Mouse (Mus musculus): Measurements from ENCODE around the gene Inhbc.

The Inhbc gene

DNA sequence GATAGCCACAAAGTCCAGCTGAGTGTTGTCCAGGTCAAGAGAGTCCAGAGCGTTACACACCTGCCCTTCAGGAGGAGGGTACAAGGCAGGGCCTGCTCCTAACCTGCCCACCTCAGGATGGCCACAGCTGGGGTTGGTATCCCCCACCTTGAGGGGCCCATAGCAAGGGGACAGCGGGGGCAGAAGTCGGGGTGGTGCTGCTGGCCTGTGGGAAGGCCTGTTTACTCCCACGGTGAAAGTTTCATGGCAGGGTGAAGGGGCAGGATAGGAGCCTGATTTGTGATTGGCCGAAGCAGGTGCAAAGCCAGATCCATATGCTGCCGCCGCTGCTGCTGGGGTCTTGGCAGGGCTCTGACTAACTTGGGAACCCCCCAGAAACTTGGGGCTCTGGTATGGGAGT lies 40.0 kb downstream of the Inhbc start:
- in situ Hi-C loops (cut with MboI, MseI) = loop anchor here (5.0 to 10.0 kb wide), 2 partner anchors 143 to 145 kb away; partner anchors contain the start of gene Slc26a10 (in 1 of the 2)

DNA sequence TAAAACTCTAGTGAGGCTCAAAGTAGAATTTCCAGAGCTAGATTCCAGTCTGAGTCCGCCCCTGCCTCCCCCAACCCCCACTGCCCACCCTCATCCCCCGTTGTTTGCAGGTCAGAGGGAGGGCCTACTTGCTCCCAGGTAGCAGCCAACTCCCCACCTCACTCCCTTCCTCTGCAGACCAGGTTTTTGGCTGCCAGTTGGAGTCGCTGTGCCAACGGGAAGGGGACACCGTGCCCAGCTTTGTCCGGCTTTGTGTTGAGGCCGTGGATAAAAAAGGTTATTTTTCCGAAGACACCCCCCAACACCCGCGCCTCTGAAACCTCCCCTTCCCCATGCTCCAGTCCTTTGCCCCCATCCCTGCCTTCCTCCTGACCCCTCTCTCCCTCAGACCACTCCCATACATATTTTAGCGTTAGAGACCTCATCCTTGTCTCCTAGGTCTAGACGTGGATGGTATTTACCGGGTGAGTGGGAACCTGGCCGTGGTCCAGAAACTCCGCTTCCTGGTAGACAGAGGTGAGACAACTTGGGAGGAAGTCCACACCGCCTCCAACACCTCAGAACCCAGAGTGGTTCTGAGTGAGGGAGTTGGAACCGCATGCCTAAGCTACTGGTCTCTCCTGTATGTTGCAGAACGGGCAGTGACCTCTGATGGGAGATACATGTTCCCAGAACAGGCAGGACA lies 42.6 kb downstream of the Inhbc start:
- in situ Hi-C loops (cut with MboI, MseI) = loop anchor here in 1 of 2 experiments (10.0 kb wide), 1 partner anchor 1007 kb away; the partner anchor contains the start of gene Cs

GRCm38 (mm10) chr10:127326828-127327227 lies 43.4 kb downstream of the Inhbc start:
- in situ Hi-C loops (cut with MboI, MseI) = loop anchor here in 1 of 2 experiments (10.0 kb wide), 1 partner anchor 1008 kb away; the partner anchor contains the start of gene Cs

GRCm38 (mm10) chr10:127326017-127326801 lies 44.0 kb downstream of the Inhbc start:
- in situ Hi-C loops (cut with MboI, MseI) = loop anchor here in 1 of 2 experiments (10.0 kb wide), 1 partner anchor 1009 kb away; the partner anchor contains the start of gene Cs

DNA sequence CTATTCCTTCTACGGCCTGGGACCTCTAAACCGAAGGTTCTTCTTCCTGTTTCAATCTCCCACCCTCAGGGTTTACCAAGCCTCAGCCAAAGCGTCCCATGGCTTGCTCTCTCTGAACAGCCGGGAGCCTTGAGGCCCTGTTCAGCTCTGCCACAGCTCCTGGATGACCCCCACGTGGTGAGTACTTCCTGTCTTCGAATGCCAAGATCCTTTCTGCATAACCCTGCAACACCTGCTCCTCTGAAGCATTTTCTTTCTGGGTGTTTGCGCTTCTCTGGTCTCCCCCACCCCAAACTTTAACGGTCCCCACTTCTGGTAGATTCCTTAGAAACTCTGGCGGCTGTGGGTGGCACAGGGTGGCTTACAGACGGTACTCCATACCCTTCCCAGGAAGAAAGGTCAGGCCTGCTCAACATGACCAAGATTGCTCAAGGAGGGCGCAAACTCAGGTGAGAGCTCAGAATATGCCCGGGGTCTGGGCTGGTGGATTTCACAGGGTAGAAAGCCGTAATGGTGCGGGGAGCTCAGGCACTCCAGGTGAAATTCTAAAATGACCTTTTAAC lies 44.7 kb downstream of the Inhbc start:
- in situ Hi-C loops (cut with MboI, MseI) = loop anchor here in 1 of 2 experiments (10.0 kb wide), 1 partner anchor 1009 kb away; the partner anchor contains the start of gene Cs

DNA sequence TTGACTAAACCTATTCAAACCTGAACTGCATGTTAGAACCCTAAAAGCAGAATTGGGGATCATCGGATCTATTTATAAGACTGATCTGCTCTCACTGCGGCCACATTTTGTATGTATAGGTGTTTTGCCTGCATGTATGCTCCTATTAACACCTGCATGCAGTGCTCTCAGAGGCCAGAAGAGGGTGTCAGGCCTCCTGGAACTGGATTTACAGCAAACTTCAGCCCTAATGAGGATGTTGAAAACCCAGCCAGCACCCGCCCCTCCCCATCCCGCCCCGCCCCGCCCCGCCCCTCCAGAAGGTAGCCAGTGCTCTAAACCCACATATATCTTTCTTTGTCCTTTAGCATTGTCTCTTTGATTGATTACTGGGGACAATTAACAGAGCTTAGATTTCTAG lies 45.7 kb downstream of the Inhbc start:
- in situ Hi-C loops (cut with MboI, MseI) = loop anchor here in 1 of 2 experiments (10.0 kb wide), 1 partner anchor 1010 kb away; the partner anchor contains the start of gene Cs

- in situ Hi-C loops (cut with MboI, MseI) = loop anchor here in 1 of 2 experiments (10.0 kb wide), 1 partner anchor 1012 kb away; the partner anchor contains the start of gene Cs
Observed at GRCm38 (mm10) chr10:127323131-127323855, 46.9 kb downstream of the Inhbc start.

DNA sequence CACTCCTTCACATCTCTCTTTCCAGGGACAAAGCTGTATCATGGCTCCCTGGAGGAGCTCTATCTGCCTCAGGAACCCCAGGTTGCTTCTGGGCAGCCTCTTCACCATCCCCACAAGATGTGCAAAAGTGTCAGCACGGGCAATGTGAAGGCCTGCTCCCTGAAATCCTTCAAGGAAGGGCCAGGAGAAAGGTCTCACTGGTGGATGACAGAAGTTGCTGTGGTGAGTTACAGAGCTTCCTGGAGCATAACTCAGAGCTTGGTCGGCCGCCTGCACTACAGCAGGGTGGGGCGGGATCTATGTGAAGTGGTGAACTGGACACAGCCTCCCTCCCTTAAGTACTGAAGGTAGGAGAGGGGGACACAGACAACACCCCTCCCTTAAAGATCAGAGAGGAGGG lies 47.6 kb downstream of the Inhbc start:
- in situ Hi-C loops (cut with MboI, MseI) = loop anchor here in 1 of 2 experiments (10.0 kb wide), 1 partner anchor 1012 kb away; the partner anchor contains the start of gene Cs

GRCm38 (mm10) chr10:127322178-127322577 lies 48.1 kb downstream of the Inhbc start:
- in situ Hi-C loops (cut with MboI, MseI) = loop anchor here in 1 of 2 experiments (10.0 kb wide), 1 partner anchor 1013 kb away; the partner anchor contains the start of gene Cs

DNA sequence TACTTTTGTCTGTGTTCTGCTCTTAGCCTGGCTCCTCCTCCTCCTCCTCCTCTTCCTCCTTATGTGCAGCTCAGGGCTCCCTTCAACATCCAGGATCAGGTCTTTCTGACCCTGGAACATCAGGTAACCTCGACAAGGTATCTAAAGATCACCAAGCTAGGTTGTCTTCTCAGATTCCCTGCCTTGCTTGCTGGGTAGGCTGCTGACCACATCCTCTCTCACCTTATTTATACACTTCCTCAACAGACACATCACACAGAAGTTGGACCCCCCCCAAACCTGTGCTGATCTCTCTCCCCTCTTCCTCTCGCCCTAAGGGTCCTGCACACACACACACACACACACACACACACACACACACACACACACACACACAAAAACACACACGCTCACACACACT lies 48.6 kb downstream of the Inhbc start, which contains the start of gene Arhgap9:
Gene Arhgap9, plus strand, starts transcription at position 344 of the 400 bp plus-strand sequence.
- in situ Hi-C loops (cut with MboI, MseI) = loop anchor here in 1 of 2 experiments (10.0 kb wide), 1 partner anchor 1013 kb away; the partner anchor contains the start of gene Cs

DNA sequence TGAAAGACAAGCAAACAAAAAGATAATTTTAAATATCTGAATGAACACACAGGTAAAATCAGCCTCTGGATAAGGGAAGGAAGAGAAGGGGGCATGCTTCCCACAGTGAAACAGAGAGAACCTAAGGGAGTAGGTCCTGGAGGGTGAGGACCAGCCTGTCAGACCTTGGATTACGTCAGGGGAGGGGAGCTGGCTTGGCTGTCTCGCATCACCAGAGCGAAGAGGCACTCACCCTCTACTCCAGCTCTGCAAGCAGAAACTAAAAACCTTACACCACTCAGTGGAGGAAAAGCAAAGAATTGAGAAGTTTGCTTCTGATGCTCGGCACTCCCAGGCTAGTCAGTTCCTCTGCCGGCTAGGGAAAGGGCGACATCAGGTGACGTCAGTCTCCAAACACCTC lies 50.3 kb downstream of the Inhbc start:
- in situ Hi-C loops (cut with MboI, MseI) = loop anchor here (5.0 to 10.0 kb wide), 2 partner anchors 1015 to 1302 kb away; partner anchors contain the start of gene Cs (in 1 of the 2)

DNA sequence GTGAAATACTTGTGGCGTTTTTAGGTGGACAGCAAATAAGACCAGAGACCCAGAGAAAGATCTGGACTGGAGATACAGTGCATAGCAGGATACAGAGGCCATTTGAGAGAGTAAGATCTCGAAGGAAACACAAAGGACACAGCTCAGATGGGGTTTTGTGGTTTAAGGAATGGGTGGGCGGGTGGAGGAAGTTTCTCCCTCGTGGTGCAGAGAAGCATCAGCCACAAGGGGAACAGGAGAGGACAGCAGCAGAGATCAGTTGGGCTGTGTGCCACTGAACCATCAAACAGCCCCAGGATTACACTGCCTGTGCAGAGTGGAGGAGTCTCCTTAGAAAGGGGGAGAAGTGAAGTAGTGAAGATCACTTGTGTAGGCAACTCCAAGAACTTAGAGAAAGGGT lies 52.2 kb downstream of the Inhbc start:
- in situ Hi-C loops (cut with MboI, MseI) = loop anchor here (5.0 kb wide), 1 partner anchor 1304 kb away; no protein-coding TSS in a partner anchor

DNA sequence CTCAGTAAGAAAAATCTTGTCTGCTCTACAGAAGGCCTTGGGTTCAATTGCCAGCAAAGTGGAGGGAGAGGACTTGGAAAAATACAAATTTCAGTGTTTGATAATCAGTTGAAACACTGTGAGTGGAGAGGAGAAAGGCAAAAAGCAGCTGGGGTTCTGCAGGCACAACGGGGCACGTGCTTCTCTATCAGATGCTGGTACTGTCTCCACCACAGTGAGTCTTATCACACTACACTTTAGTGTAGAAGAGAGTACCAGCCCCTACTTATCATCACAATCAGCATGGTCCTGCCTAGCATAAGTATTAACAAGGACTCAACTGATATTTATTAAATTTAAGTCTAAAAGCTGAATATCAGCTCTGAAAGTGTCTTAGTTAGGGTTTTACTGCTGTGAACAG lies 53.0 kb downstream of the Inhbc start:
- in situ Hi-C loops (cut with MboI, MseI) = loop anchor here (5.0 kb wide), 1 partner anchor 1305 kb away; no protein-coding TSS in a partner anchor

DNA sequence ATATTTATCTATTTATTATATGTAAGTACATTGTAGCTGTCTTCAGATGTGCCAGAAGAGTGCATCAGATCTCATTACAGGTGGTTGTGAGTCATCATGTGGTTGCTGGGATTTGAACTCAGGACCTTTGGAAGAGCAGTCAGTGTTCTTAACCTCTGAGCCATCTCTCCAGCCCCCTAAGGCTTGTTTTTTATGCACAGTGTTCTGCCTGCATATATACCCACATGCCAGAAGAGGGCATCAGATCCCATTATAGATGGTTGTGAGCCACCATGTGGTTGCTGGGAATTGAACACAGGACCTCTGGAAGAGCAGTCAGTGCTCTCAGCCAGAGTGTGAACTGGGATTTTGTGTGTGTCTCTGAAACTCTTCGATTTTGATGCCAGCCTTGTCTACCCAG lies 55.3 kb downstream of the Inhbc start:
- in situ Hi-C loops (cut with MboI, MseI) = loop anchor here (5.0 kb wide), 2 partner anchors 133 to 1307 kb away; partner anchors contain the start of gene Slc26a10 (in 1 of the 2)

DNA sequence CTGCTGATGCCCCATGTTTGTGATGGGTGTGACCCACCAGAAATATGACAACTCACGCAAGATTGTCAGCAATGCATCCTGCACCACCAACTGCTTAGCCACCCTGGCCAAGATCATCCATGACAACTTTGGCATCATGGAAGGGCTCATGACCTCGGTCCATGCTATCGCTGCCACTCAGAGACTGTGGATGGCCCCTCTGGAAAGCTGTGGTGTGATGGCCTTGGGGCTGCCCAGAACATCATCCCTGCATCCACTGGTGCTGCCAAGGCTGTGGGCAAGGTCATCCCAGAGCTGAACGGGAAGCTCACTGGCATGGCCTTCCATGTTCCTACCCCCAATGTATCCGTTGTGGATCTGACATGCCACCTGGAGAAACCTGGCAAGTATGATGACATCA lies 56.7 kb downstream of the Inhbc start:
- in situ Hi-C loops (cut with MboI, MseI) = loop anchor here in 1 of 2 experiments (5.0 kb wide), 1 partner anchor 131 kb away; the partner anchor contains the start of gene Slc26a10

GRCm38 (mm10) chr10:127312858-127313257 lies 57.4 kb downstream of the Inhbc start:
- in situ Hi-C loops (cut with MboI, MseI) = loop anchor here in 1 of 2 experiments (5.0 kb wide), 1 partner anchor 131 kb away; the partner anchor contains the start of gene Slc26a10

- in situ Hi-C loops (cut with MboI, MseI) = loop anchor here in 1 of 2 experiments (5.0 kb wide), 1 partner anchor 130 kb away; the partner anchor contains the start of gene Slc26a10
Observed at GRCm38 (mm10) chr10:127312356-127312676, 57.9 kb downstream of the Inhbc start.

GRCm38 (mm10) chr10:127311476-127312355 lies 58.5 kb downstream of the Inhbc start, which contains the start of gene Mars:
Gene Mars, minus strand, starts transcription at chr10:127311786.
- in situ Hi-C loops (cut with MboI, MseI) = loop anchor here in 1 of 2 experiments (5.0 kb wide), 1 partner anchor 129 kb away; the partner anchor contains the start of gene Slc26a10
